21 mouse cellular contexts compared by ENCODE assay signal in genomic region chr5:136793807-136794206, GRCm38 (mm10).
"Had no signal": no experiment of that assay in that cellular context is flagged by ENCODE, and none has a peak within 500 bp of the region (broad histone marks: within the 10 kb centered on the region; RNA-seq: fewer than 3 reads in every experiment).

No protein-coding gene starts in this region.

- H3K27ac ChIP-seq: kidney, embryonic 15.5 days; liver, embryonic 12.5 days; liver, embryonic 15.5 days; stomach, postnatal 0 days had no signal

- H3K4me1 ChIP-seq: liver, embryonic 15.5 days had no signal

- H3K4me3 ChIP-seq: kidney, embryonic 15.5 days; limb, embryonic 12.5 days; limb, embryonic 15.5 days; liver, embryonic 12.5 days; liver, embryonic 15.5 days had no signal

- DNase-seq: kidney, adult 11 months; kidney, adult 8-10 months; kidney, postnatal 10 days; kidney, postnatal 36 days; left cerebral cortex, postnatal 4 days; lung, adult 2 months; lung, postnatal 36 days; midbrain, embryonic 14.5 days; right cerebral cortex, adult 18-20 months; right cerebral cortex, postnatal 14 days; right cerebral cortex, postnatal 4 days; thymus, adult 18-20 months; thymus, postnatal 36 days had no signal

- H3K27me3 ChIP-seq: kidney, embryonic 15.5 days; limb, embryonic 12.5 days; limb, embryonic 15.5 days; liver, embryonic 12.5 days; liver, embryonic 15.5 days had no signal

- H3K9me3 ChIP-seq: kidney, embryonic 15.5 days; limb, embryonic 15.5 days; liver, embryonic 12.5 days; liver, embryonic 15.5 days had no signal

- ATAC-seq: liver, embryonic 12.5 days; lung, postnatal 0 days had no signal

- H3K9ac ChIP-seq: kidney, embryonic 15.5 days; limb, embryonic 12.5 days; limb, embryonic 15.5 days; liver, embryonic 12.5 days; liver, embryonic 15.5 days had no signal

- H3K4me2 ChIP-seq: kidney, embryonic 15.5 days; limb, embryonic 12.5 days; limb, embryonic 15.5 days; liver, embryonic 12.5 days; liver, embryonic 15.5 days; midbrain, embryonic 11.5 days had no signal

- H3K36me3 ChIP-seq: kidney, embryonic 15.5 days; limb, embryonic 15.5 days; liver, embryonic 12.5 days; liver, embryonic 15.5 days had no signal
